Mouse (Mus musculus) monocyte, adult 59 days (primary cell): Measurements from ENCODE around the gene Serpinb9g. TPM values are rescaled to one million over a fixed set of nuclear protein-coding genes. Genes with fewer than 3 reads are reported as not detected.

Experiments
- total RNA-seq, 2 experiments: library from RNA; stranded (reverse); gene quantifications; one replicate each; pipeline ENCODE4 v1.2.4; 2023

Gene Serpinb9g
- not detected for total RNA-seq

GRCm38 (mm10) chr13:33484490-33484889 lies at the start of gene Serpinb9g:
Gene Serpinb9g (plus strand): TSS chr13:33484790.

Other genes starting within 250 kb of the Serpinb9g start
- gene Serpinb9e, start 235.2 kb upstream of the Serpinb9g start, total RNA-seq = not detected
- not detected for gene Serpinb9f, start 160.7 kb upstream of the Serpinb9g start, total RNA-seq
- not detected for gene Gm11397, start 89.0 kb upstream of the Serpinb9g start, total RNA-seq
- gene Serpinb6d, start 176.6 kb downstream of the Serpinb9g start, total RNA-seq = not detected